Mouse (Mus musculus): Measurements from ENCODE around the gene Ifngr2. TPM values are rescaled to one million over a fixed set of nuclear protein-coding genes. Genes with fewer than 3 reads are reported as not detected.

Gene Ifngr2
- polyA plus RNA-seq, 1 experiment = 18.7 TPM

- Histone ChIP-seq H3K36me3 (ENCODE audit: control insufficient read depth, insufficient read depth) (no peaks in the 10 kb centered on the region), H3K4me3 (no peak overlapping the region), H3K79me2 (ENCODE audit: control insufficient read depth, insufficient read depth) (no peaks in the 10 kb centered on the region), H3ac (ENCODE audit: control insufficient read depth, insufficient read length) (no peak overlapping the region), H3K27me3 (ENCODE audit: control insufficient read depth, insufficient read depth, insufficient read length) (no peaks in the 10 kb centered on the region), H3K4me2 (ENCODE audit: low read depth) (peak overlapping the region; percentile 53)
- TF ChIP-seq REST (IDR thresholded peaks at IDR 0.05; ENCODE audit: insufficient read depth, insufficient read length) (no peak), E2F4 (IDR thresholded peaks at IDR 0.05; ENCODE audit: insufficient read depth) (no peak), CEBPB (IDR thresholded peaks at IDR 0.05; ENCODE audit: insufficient read depth, poor library complexity, severe bottlenecking) (no peak), MYOG (IDR thresholded peaks at IDR 0.05; ENCODE audit: control insufficient read depth in 1 of 3, insufficient read depth in 1 of 3, insufficient read length in 2 of 3, low read depth in 2 of 3) (no peak), POLR2A (IDR thresholded peaks at IDR 0.05; ENCODE audit: insufficient read length, low read depth) (no peak), USF1 (IDR thresholded peaks at IDR 0.05; ENCODE audit: low read depth) (no peak), TCF3 (IDR thresholded peaks at IDR 0.05; ENCODE audit: insufficient read length, low read depth) (no peak), POLR2AphosphoS2 (IDR thresholded peaks at IDR 0.05; ENCODE audit: insufficient read length, low read depth) (no peak), MAX (IDR thresholded peaks at IDR 0.05; ENCODE audit: low read depth) (no peak), TCF12 (IDR thresholded peaks at IDR 0.05; ENCODE audit: insufficient read depth, poor library complexity, severe bottlenecking) (no peak), MYOD1 (IDR thresholded peaks at IDR 0.05; ENCODE audit: control insufficient read depth in 1 of 3, insufficient read length in 2 of 3, low read depth in 2 of 3) (no peak), SRF (IDR thresholded peaks at IDR 0.05; ENCODE audit: control insufficient read depth, insufficient read length, low read depth) (no peak)
These were observed 8.4 kb upstream of the Ifngr2 start for GRCm38 (mm10) chr16:91538513-91538912.

- H3K27me3 ChIP-seq (ENCODE audit: control insufficient read depth, insufficient read depth, insufficient read length) = no peaks in the 10 kb centered on the region
- H3K36me3 ChIP-seq (ENCODE audit: control insufficient read depth, insufficient read depth) = no peaks in the 10 kb centered on the region
- H3K4me2 ChIP-seq (ENCODE audit: low read depth) = no peak overlapping the region
- no peak overlapping the region for H3ac ChIP-seq (ENCODE audit: control insufficient read depth, insufficient read length)
- H3K4me3 ChIP-seq = no peak overlapping the region
- TF ChIP-seq TCF12 (IDR thresholded peaks at IDR 0.05; ENCODE audit: insufficient read depth, poor library complexity, severe bottlenecking) = no peak
- TF ChIP-seq POLR2AphosphoS2 (IDR thresholded peaks at IDR 0.05; ENCODE audit: insufficient read length, low read depth) = no peak
- TF ChIP-seq CEBPB (IDR thresholded peaks at IDR 0.05; ENCODE audit: insufficient read depth, poor library complexity, severe bottlenecking) = no peak
- TF ChIP-seq TCF3 (IDR thresholded peaks at IDR 0.05; ENCODE audit: insufficient read length, low read depth) = no peak
- TF ChIP-seq MYOG (IDR thresholded peaks at IDR 0.05; ENCODE audit: control insufficient read depth in 1 of 3, insufficient read depth in 1 of 3, insufficient read length in 2 of 3, low read depth in 2 of 3) = no peak
- no peak for TF ChIP-seq MAX (IDR thresholded peaks at IDR 0.05; ENCODE audit: low read depth)
- TF ChIP-seq REST (IDR thresholded peaks at IDR 0.05; ENCODE audit: insufficient read depth, insufficient read length) = no peak
- TF ChIP-seq SRF (IDR thresholded peaks at IDR 0.05; ENCODE audit: control insufficient read depth, insufficient read length, low read depth) = no peak
- TF ChIP-seq MYOD1 (IDR thresholded peaks at IDR 0.05; ENCODE audit: control insufficient read depth in 1 of 3, insufficient read length in 2 of 3, low read depth in 2 of 3) = no peak
- no peak for TF ChIP-seq POLR2A (IDR thresholded peaks at IDR 0.05; ENCODE audit: insufficient read length, low read depth)
- no peak for TF ChIP-seq USF1 (IDR thresholded peaks at IDR 0.05; ENCODE audit: low read depth)
- no peak for TF ChIP-seq E2F4 (IDR thresholded peaks at IDR 0.05; ENCODE audit: insufficient read depth)
- no peaks in the 10 kb centered on the region for H3K79me2 ChIP-seq (ENCODE audit: control insufficient read depth, insufficient read depth)
These were observed 5.2 kb upstream of the Ifngr2 start for GRCm38 (mm10) chr16:91541573-91542081.

GRCm38 (mm10) chr16:91543619-91544018 lies 3.3 kb upstream of the Ifngr2 start:
- no peak for TF ChIP-seq MAX (IDR thresholded peaks at IDR 0.05; ENCODE audit: low read depth)
- no peak for TF ChIP-seq MYOD1 (IDR thresholded peaks at IDR 0.05; ENCODE audit: control insufficient read depth in 1 of 3, insufficient read length in 2 of 3, low read depth in 2 of 3)
- TF ChIP-seq E2F4 (IDR thresholded peaks at IDR 0.05; ENCODE audit: insufficient read depth) = no peak
- TF ChIP-seq CEBPB (IDR thresholded peaks at IDR 0.05; ENCODE audit: insufficient read depth, poor library complexity, severe bottlenecking) = no peak
- no peak for TF ChIP-seq TCF3 (IDR thresholded peaks at IDR 0.05; ENCODE audit: insufficient read length, low read depth)
- no peak for TF ChIP-seq SRF (IDR thresholded peaks at IDR 0.05; ENCODE audit: control insufficient read depth, insufficient read length, low read depth)
- no peak for TF ChIP-seq POLR2AphosphoS2 (IDR thresholded peaks at IDR 0.05; ENCODE audit: insufficient read length, low read depth)
- TF ChIP-seq TCF12 (IDR thresholded peaks at IDR 0.05; ENCODE audit: insufficient read depth, poor library complexity, severe bottlenecking) = no peak

DNA sequence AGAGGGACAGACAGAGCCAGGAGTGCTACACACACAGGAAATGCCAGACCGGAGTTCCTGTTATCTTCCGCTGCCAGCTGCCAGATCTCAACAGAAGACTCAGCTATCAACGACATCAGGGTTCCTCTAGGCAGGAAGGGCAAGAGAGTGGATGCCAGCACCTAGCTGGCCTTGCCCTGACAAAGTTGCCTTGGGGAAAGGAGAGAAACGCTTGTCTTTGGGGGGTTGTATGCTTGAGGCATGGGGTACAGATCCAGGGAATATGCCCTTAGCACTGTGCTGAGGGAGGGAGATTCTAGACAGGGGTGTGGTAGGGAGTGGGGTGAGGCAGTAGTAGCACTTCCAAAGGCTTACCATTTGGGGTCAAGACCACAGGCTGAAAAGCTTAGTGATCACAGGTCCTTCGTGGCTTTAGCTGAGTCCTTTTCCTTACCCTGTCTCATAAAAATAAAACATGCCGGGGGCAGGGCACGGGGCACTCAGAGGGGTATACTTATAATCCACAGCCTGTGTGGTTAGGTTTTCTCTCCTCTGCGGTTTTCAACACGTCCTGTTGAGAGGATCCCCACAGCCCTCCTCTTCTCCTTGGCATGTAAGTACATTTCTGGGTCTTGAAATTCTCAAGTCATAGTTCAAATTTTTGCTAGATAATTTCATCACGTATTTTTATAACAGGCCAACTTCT lies 1.1 kb upstream of the Ifngr2 start:
- no peaks in the 10 kb centered on the region for H3K36me3 ChIP-seq (ENCODE audit: control insufficient read depth, insufficient read depth)
- TF ChIP-seq USF1 (IDR thresholded peaks at IDR 0.05; ENCODE audit: low read depth) (no peak), MYOD1 (IDR thresholded peaks at IDR 0.05; ENCODE audit: control insufficient read depth in 1 of 3, insufficient read length in 2 of 3, low read depth in 2 of 3) (no peak), POLR2A (IDR thresholded peaks at IDR 0.05; ENCODE audit: insufficient read length, low read depth) (no peak), POLR2AphosphoS2 (IDR thresholded peaks at IDR 0.05; ENCODE audit: insufficient read length, low read depth) (no peak), TCF3 (IDR thresholded peaks at IDR 0.05; ENCODE audit: insufficient read length, low read depth) (no peak), CEBPB (IDR thresholded peaks at IDR 0.05; ENCODE audit: insufficient read depth, poor library complexity, severe bottlenecking) (no peak), TCF12 (IDR thresholded peaks at IDR 0.05; ENCODE audit: insufficient read depth, poor library complexity, severe bottlenecking) (no peak), REST (IDR thresholded peaks at IDR 0.05; ENCODE audit: insufficient read depth, insufficient read length) (no peak), MAX (IDR thresholded peaks at IDR 0.05; ENCODE audit: low read depth) (no peak), E2F4 (IDR thresholded peaks at IDR 0.05; ENCODE audit: insufficient read depth) (no peak), SRF (IDR thresholded peaks at IDR 0.05; ENCODE audit: control insufficient read depth, insufficient read length, low read depth) (no peak), MYOG (IDR thresholded peaks at IDR 0.05; ENCODE audit: control insufficient read depth in 1 of 3, insufficient read depth in 1 of 3, insufficient read length in 2 of 3, low read depth in 2 of 3) (no peak)
- no peak overlapping the region for H3ac ChIP-seq (ENCODE audit: control insufficient read depth, insufficient read length)
- H3K4me3 ChIP-seq = peak overlapping the region; percentile 62
- peaks cover 19% of the 10 kb centered on the region for H3K79me2 ChIP-seq (ENCODE audit: control insufficient read depth, insufficient read depth)
- H3K4me2 ChIP-seq (ENCODE audit: low read depth) = no peak overlapping the region
- no peaks in the 10 kb centered on the region for H3K27me3 ChIP-seq (ENCODE audit: control insufficient read depth, insufficient read depth, insufficient read length)

More at GRCm38 (mm10) chr16:91543619-91544018, 3.3 kb upstream of the Ifngr2 start:
- no peaks in the 10 kb centered on the region for H3K36me3 ChIP-seq (ENCODE audit: control insufficient read depth, insufficient read depth)
- H3K4me3 ChIP-seq = no peak overlapping the region
- no peak overlapping the region for H3ac ChIP-seq (ENCODE audit: control insufficient read depth, insufficient read length)
- peaks cover 13% of the 10 kb centered on the region for H3K79me2 ChIP-seq (ENCODE audit: control insufficient read depth, insufficient read depth)
- no peak overlapping the region for H3K4me2 ChIP-seq (ENCODE audit: low read depth)
- no peaks in the 10 kb centered on the region for H3K27me3 ChIP-seq (ENCODE audit: control insufficient read depth, insufficient read depth, insufficient read length)

All from myocyte (in vitro differentiated cells).